In the genomic region with DNA sequence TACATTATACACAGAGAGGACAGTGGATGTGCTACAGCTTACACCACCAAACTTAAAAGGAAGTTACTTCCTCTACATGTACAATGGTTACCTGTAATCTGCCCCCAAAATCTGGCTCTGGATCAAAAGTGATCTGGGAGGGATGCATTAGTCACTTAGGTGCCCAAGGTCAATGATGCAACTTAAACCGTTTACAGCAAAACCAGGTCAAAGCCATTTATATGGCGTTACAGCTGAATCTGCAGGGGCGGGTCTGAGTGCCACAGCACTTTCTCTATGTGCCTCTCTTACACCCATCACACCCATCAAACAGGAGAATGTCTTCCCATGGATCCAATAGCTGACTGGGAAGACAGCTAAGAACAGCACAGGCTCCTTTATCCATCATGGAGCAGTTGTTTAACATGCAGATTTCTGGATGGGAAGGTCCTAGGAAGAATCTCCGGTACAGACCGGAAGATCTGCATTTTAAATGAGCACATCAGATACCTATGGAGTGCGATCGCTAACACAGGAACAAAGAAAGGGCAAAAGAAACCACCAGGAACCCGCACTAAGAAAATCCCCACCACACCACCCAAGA, we compare ENCODE assay signal across 27 mouse cellular contexts. TPM values are rescaled to one million over a fixed set of nuclear protein-coding genes. Genes with fewer than 3 reads are reported as not detected.
A peak's percentile ranks its signal among the peaks of the same experiment; 100 is the strongest.
DNase-seq lines count a peak whose midpoint lies in the region; ATAC-seq and TF ChIP-seq lines count a peak whose summit lies in the region.
"Had no signal": no experiment of that assay in that cellular context is flagged by ENCODE, and none has a peak within 500 bp of the region (broad histone marks: within the 10 kb centered on the region; RNA-seq: fewer than 3 reads in every experiment).

No protein-coding gene starts in this region.

- in situ Hi-C loops in ES-E14 (cut with MboI; ENCODE audit: low sequenced_read_pairs in 2 of 2, unreplicated experiment in 2 of 2): no loop called here

- H3K27ac ChIP-seq in midbrain, embryonic 11.5 days (ENCODE audit: low read depth, low read length): no peak overlapping the region
- H3K27ac ChIP-seq in midbrain, embryonic 14.5 days (replicated peaks; ENCODE audit: low read depth, low read length): no peak overlapping the region
- no peak overlapping the region; the same call in 1 of the 2 replicates for H3K27ac ChIP-seq in ES-E14 (ENCODE audit: insufficient read depth, low read depth, low read length, poor library complexity, severe bottlenecking)
- H3K27ac ChIP-seq: embryonic facial prominence, embryonic 12.5 days; embryonic facial prominence, embryonic 15.5 days; gastrocnemius, adult 2 months; heart, adult 2 months; heart, embryonic 10.5 days; hindbrain, embryonic 10.5 days; hindbrain, embryonic 13.5 days; intestine, embryonic 15.5 days had no signal

- no peak overlapping the region for H3K4me2 ChIP-seq in midbrain, embryonic 11.5 days
- no peak overlapping the region for H3K4me2 ChIP-seq in midbrain, embryonic 14.5 days (ENCODE audit: low read length)
- H3K4me2 ChIP-seq: embryonic facial prominence, embryonic 12.5 days; embryonic facial prominence, embryonic 15.5 days; hindbrain, embryonic 13.5 days; intestine, embryonic 15.5 days had no signal

- no peaks in the 10 kb centered on the region for H3K27me3 ChIP-seq in midbrain, embryonic 11.5 days (ENCODE audit: control insufficient read depth, insufficient read depth, low read length)
- no peaks in the 10 kb centered on the region for H3K27me3 ChIP-seq in midbrain, embryonic 14.5 days (ENCODE audit: control insufficient read depth, insufficient read depth, low read length)
- H3K27me3 ChIP-seq: embryonic facial prominence, embryonic 12.5 days; embryonic facial prominence, embryonic 15.5 days; hindbrain, embryonic 13.5 days; intestine, embryonic 15.5 days had no signal

- intact Hi-C loops in gastrocnemius, postnatal 14 days (cut with DNase I; ENCODE audit: low total_unique reads): no loop called here

- DNase-seq in adrenal gland, adult 2 months: peak; percentile 19
- no peak for DNase-seq in adrenal gland, postnatal 14 days
- peak; percentile 80 for DNase-seq in midbrain, embryonic 11.5 days (ENCODE audit: low spot score, missing footprints)
- no peak for DNase-seq in midbrain, embryonic 14.5 days
- no peak for DNase-seq in ES-E14 (ENCODE audit: low read depth, low spot score)
- DNase-seq in gastrocnemius, postnatal 14 days: no peak
- DNase-seq in thymus, postnatal 0 days (ENCODE audit: low spot score): no peak
- DNase-seq: adrenal gland, adult 8-10 months; cerebellum, adult 11 months; cerebellum, adult 2 months; cerebellum, adult 9-11 months; cerebellum, postnatal 25 days; forebrain, postnatal 0 days; gastrocnemius, adult 2 months; gastrocnemius, postnatal 25 days; heart, adult 2 months; heart, postnatal 36 days; kidney, adult 11 months had no signal

- no peak overlapping the region for H3K9ac ChIP-seq in midbrain, embryonic 11.5 days (ENCODE audit: low read length)
- no peak overlapping the region for H3K9ac ChIP-seq in midbrain, embryonic 14.5 days (replicated peaks; ENCODE audit: low read length)
- H3K9ac ChIP-seq in ES-E14 (ENCODE audit: insufficient read depth, low read depth, low read length, poor library complexity, severe bottlenecking): no peak overlapping the region; the same call in 1 of the 2 replicates
- H3K9ac ChIP-seq: embryonic facial prominence, embryonic 12.5 days; embryonic facial prominence, embryonic 15.5 days; forebrain, postnatal 0 days; hindbrain, embryonic 13.5 days; intestine, embryonic 15.5 days had no signal

- WGBS in midbrain, embryonic 11.5 days: 94% methylated on average over 8 of the region's 8 CpGs
- 89% methylated on average over 8 of the region's 8 CpGs for WGBS in midbrain, embryonic 14.5 days

- no peak overlapping the region for H3K4me3 ChIP-seq in midbrain, embryonic 11.5 days (ENCODE audit: low read depth, low read length)
- no peak overlapping the region for H3K4me3 ChIP-seq in midbrain, embryonic 14.5 days (replicated peaks; ENCODE audit: low read depth, low read length)
- H3K4me3 ChIP-seq in ES-E14 (ENCODE audit: insufficient read depth in 1 of 2, low read depth in 1 of 2, low read length in 2 of 2, poor library complexity in 1 of 2, severe bottlenecking in 1 of 2): no peak overlapping the region
- H3K4me3 ChIP-seq: embryonic facial prominence, embryonic 12.5 days; embryonic facial prominence, embryonic 15.5 days; gastrocnemius, adult 2 months; heart, adult 2 months; heart, embryonic 10.5 days; hindbrain, embryonic 10.5 days; hindbrain, embryonic 13.5 days; intestine, embryonic 15.5 days had no signal

- peaks cover 40% of the 10 kb centered on the region for H3K36me3 ChIP-seq in midbrain, embryonic 11.5 days (ENCODE audit: control insufficient read depth, insufficient read depth, low read length)
- H3K36me3 ChIP-seq in midbrain, embryonic 14.5 days (ENCODE audit: control insufficient read depth, insufficient read depth, low read length): peaks cover 92% of the 10 kb centered on the region
- peaks cover 32% of the 10 kb centered on the region for H3K36me3 ChIP-seq in ES-E14 (ENCODE audit: control insufficient read depth, insufficient read depth, low read length, poor library complexity, severe bottlenecking)

- ATAC-seq in midbrain, embryonic 11.5 days (ENCODE audit: low FRiP score): no peak
- ATAC-seq in midbrain, embryonic 14.5 days (ENCODE audit: low FRiP score, low TSS enrichment): no peak
- ATAC-seq: CD4-positive, CD25-positive, alpha-beta regulatory T cell, adult 4 months; forebrain, embryonic 14.5 days; forebrain, postnatal 0 days; hindbrain, embryonic 16.5 days; intestine, embryonic 15.5 days had no signal

- H3K4me1 ChIP-seq in midbrain, embryonic 11.5 days (ENCODE audit: control insufficient read depth, insufficient read depth, low read length): no peaks in the 10 kb centered on the region
- no peaks in the 10 kb centered on the region for H3K4me1 ChIP-seq in midbrain, embryonic 14.5 days (ENCODE audit: control insufficient read depth, insufficient read depth, low read length)
- H3K4me1 ChIP-seq in ES-E14 (ENCODE audit: control insufficient read depth in 2 of 2, insufficient read depth in 2 of 2, low read length in 2 of 2, poor library complexity in 1 of 2): no peaks in the 10 kb centered on the region
- H3K4me1 ChIP-seq: embryonic facial prominence, embryonic 12.5 days; embryonic facial prominence, embryonic 15.5 days; heart, embryonic 10.5 days; hindbrain, embryonic 10.5 days; hindbrain, embryonic 13.5 days; intestine, embryonic 15.5 days had no signal

- H3K9me3 ChIP-seq in midbrain, embryonic 11.5 days (ENCODE audit: control insufficient read depth, low read length): no peaks in the 10 kb centered on the region
- no peaks in the 10 kb centered on the region for H3K9me3 ChIP-seq in midbrain, embryonic 14.5 days (ENCODE audit: control insufficient read depth, low read length)
- no peaks in the 10 kb centered on the region for H3K9me3 ChIP-seq in ES-E14 (ENCODE audit: control insufficient read depth, insufficient read depth, low read depth, low read length)
- H3K9me3 ChIP-seq: embryonic facial prominence, embryonic 12.5 days; embryonic facial prominence, embryonic 15.5 days; heart, embryonic 10.5 days; hindbrain, embryonic 10.5 days; hindbrain, embryonic 13.5 days; intestine, embryonic 15.5 days had no signal

TF ChIP-seq in ES-E14, 5 proteins besides CTCF, POLR2A, EP300 and RAD21:
- TF ChIP-seq ZC3H11A (IDR thresholded peaks at IDR 0.05; ENCODE audit: borderline replicate concordance, low read depth, low read length) (no peak), ZNF384 (IDR thresholded peaks at IDR 0.05; ENCODE audit: low read depth, low read length) (peak; percentile 94)
TF ChIP-seq in ES-E14: peak in this region for 1.

RNA-seq across cellular contexts. Expression of gene Paxbp1, which starts 15.1 kb away (rescaled TPM):
- 10 to 100 TPM; 32.9 to 63.1 TPM for total RNA-seq in adrenal gland, adult 2 months (2021)
- polyA plus RNA-seq in adrenal gland, adult 2 months (2012; rRNA removed): 8.8 and 11.6 TPM in 2 replicates
- 52.7 and 54.6 TPM in 2 replicates for total RNA-seq in adrenal gland, postnatal 14 days (2021)
- 86.4 and 97.2 TPM in 2 replicates for polyA plus RNA-seq in midbrain, embryonic 11.5 days (2014; fragmentation: Nextera tagmentation; extraction: Ambion mirVana)
- polyA plus RNA-seq in midbrain, embryonic 14.5 days (2014; fragmentation: Nextera tagmentation; extraction: Ambion mirVana): 83.8 and 96.8 TPM in 2 replicates
- 54.7 and 57.9 TPM in 2 replicates for total RNA-seq in ES-E14 (2012; rRNA removed)
- total RNA-seq in gastrocnemius, postnatal 14 days (2021): 10 to 100 TPM in 1 of 2 experiments, 1 to 10 TPM in 1; 9.5 to 10.1 TPM
- polyA plus RNA-seq in thymus, postnatal 0 days (2015; fragmentation: Nextera tagmentation; extraction: Ambion mirVana): 38.9 and 42.5 TPM in 2 replicates

RNA-seq across cellular contexts. Expression of gene Synj1, which starts 18.1 kb away (rescaled TPM):
- 10 to 100 TPM; 44.3 to 65.6 TPM for total RNA-seq in adrenal gland, adult 2 months (2021)
- polyA plus RNA-seq in adrenal gland, adult 2 months (2012; rRNA removed): 23.4 and 27.5 TPM in 2 replicates
- 36.9 and 42.8 TPM in 2 replicates for total RNA-seq in adrenal gland, postnatal 14 days (2021)
- polyA plus RNA-seq in midbrain, embryonic 11.5 days (2014; fragmentation: Nextera tagmentation; extraction: Ambion mirVana): 23.3 and 27.0 TPM in 2 replicates
- polyA plus RNA-seq in midbrain, embryonic 14.5 days (2014; fragmentation: Nextera tagmentation; extraction: Ambion mirVana): 68.6 and 71.9 TPM in 2 replicates
- total RNA-seq in ES-E14 (2012; rRNA removed): 8.0 and 8.9 TPM in 2 replicates
- total RNA-seq in gastrocnemius, postnatal 14 days (2021): 10 to 100 TPM; 12.0 to 13.8 TPM
- 11.5 and 16.2 TPM in 2 replicates for polyA plus RNA-seq in thymus, postnatal 0 days (2015; fragmentation: Nextera tagmentation; extraction: Ambion mirVana)

Comparison
In these comparisons a context has a peak if more than half of its experiments do, and no peak if none do; other contexts are left out.
1. DNase-seq: peak in adrenal gland, adult 2 months (single experiment) and midbrain, embryonic 11.5 days (single experiment); none in adrenal gland, postnatal 14 days (single experiment), midbrain, embryonic 14.5 days (single experiment), ES-E14 (single experiment), gastrocnemius, postnatal 14 days (single experiment) and thymus, postnatal 0 days (single experiment).